In genomic region chr11:28695031-28695430, GRCm38 (mm10) we compare ENCODE assay signal across 10 mouse cellular contexts.
"Had no signal": no experiment of that assay in that cellular context is flagged by ENCODE, and none has a peak within 500 bp of the region (broad histone marks: within the 10 kb centered on the region; RNA-seq: fewer than 3 reads in every experiment).

No protein-coding gene starts in this region.

- H3K9me3 ChIP-seq: intestine, embryonic 15.5 days; kidney, embryonic 15.5 days; limb, embryonic 12.5 days; midbrain, embryonic 13.5 days had no signal

- ATAC-seq: intestine, embryonic 15.5 days; midbrain, embryonic 13.5 days had no signal

- H3K27ac ChIP-seq: intestine, embryonic 15.5 days; kidney, embryonic 15.5 days; limb, embryonic 12.5 days; midbrain, embryonic 13.5 days had no signal

- H3K4me1 ChIP-seq: intestine, embryonic 15.5 days had no signal

- H3K27me3 ChIP-seq: intestine, embryonic 15.5 days; kidney, embryonic 15.5 days; limb, embryonic 12.5 days; midbrain, embryonic 13.5 days had no signal

- H3K4me2 ChIP-seq: intestine, embryonic 15.5 days; kidney, embryonic 15.5 days; limb, embryonic 12.5 days; midbrain, embryonic 13.5 days had no signal

- H3K4me3 ChIP-seq: intestine, embryonic 15.5 days; kidney, embryonic 15.5 days; limb, embryonic 12.5 days; midbrain, embryonic 13.5 days had no signal

- H3K36me3 ChIP-seq: intestine, embryonic 15.5 days; kidney, embryonic 15.5 days; limb, embryonic 12.5 days; midbrain, embryonic 13.5 days had no signal

- H3K9ac ChIP-seq: intestine, embryonic 15.5 days; kidney, embryonic 15.5 days; limb, embryonic 12.5 days; midbrain, embryonic 13.5 days had no signal

- DNase-seq: kidney, adult 18-20 months; kidney, postnatal 14 days; lung, adult 18-20 months; right cerebral cortex, postnatal 14 days; thymus, adult 18-20 months; thymus, postnatal 14 days had no signal
